Mouse (Mus musculus) central nervous system, embryonic 11.5 days (tissue): ENCODE data around the gene Caln1. TPM values are rescaled to one million over a fixed set of nuclear protein-coding genes. Genes with fewer than 3 reads are reported as not detected.

Source experiments
- polyA plus RNA-seq: library from polyadenylated mRNA; depleted of rRNA; stranded (reverse); fragments of >200 nt; gene quantifications from 2 replicates; pipeline ENCODE4 v1.2.3, GENCODE M21; 2012; rRNA removed

The Caln1 gene
- 0.18 and 0.41 TPM in 2 replicates for polyA plus RNA-seq

DNA sequence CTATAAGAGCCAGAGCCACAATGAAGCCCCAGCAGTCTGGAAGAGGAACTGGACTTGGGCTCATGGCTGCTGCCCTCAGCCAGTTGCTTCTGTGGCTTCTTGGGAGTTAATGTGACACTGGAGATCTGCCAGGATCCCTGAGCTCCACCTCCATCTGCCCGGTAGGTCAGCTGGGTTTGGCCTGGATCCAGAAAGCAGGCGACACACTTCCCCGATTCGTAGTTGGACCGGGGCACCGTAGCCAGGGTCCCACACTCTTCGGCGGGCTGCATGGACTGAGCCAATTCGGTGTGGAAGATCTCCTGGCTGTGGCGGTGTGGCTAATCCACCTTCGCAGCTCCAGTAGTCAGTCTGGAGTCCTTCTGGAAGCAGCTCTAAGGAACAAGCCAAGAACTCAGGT is at the start of gene Caln1:
Gene Caln1 (plus strand): TSS at position 219 of the 400 bp plus-strand sequence.

DNA sequence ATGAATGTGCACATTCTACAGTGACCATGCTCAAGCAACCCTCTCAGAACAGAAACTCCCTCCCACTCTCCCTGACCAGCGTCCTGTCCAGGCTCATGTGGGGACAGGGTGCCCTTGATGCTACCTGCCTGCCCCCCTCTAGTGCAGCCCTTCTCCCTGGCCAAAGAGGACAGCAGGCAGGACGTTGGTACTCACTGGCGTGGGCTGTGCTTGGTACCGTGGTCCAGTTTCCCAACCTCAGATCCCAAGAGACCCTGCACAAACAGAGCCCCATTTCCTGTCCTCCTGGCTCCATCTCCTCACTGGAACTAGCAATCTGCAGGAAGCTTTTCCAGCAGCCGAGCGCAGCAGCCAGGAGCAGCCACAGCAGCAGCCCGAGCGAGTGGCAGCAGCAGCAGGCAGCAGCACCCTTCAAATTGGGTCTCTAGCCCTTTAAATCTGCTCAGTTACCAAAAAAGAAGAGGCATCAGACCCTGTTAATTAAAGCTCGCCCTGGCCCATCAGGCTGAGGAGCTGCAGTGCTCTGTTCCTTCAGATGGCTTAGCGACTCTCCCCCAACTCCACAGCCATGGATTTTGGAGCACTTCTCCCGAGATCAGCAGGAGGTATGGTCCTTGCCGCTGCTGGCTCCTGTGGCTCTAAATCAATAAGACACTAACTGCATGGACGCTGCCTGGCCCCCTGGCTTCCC is 15.1 kb downstream of the Caln1 start, which contains the start of gene A330070K13Rik:
Gene A330070K13Rik (minus strand): TSS at position 410 of the 691 bp plus-strand sequence.

Other genes with a start within 250 kb of the Caln1 start
- gene Kctd7, start 224.6 kb upstream of the Caln1 start, polyA plus RNA-seq = 3.8 and 4.8 TPM in 2 replicates
- 21.5 and 22.6 TPM in 2 replicates for gene Rabgef1, start 197.7 kb upstream of the Caln1 start, polyA plus RNA-seq
- 24.5 and 32.1 TPM in 2 replicates for gene Tmem248, start 152.4 kb upstream of the Caln1 start, polyA plus RNA-seq
- 62.1 and 81.8 TPM in 2 replicates for gene Sbds, start 113.9 kb upstream of the Caln1 start, polyA plus RNA-seq
- gene Tyw1, start 113.8 kb upstream of the Caln1 start, polyA plus RNA-seq = 19.6 and 22.9 TPM in 2 replicates
- not detected in 2 replicates for gene A330070K13Rik, start 15.2 kb downstream of the Caln1 start, polyA plus RNA-seq